Mouse (Mus musculus) hematopoietic stem cell, adult 5-6 weeks (primary cell): ENCODE data around the gene Ctso. TPM values are rescaled to one million over a fixed set of nuclear protein-coding genes. Genes with fewer than 3 reads are reported as not detected.

Experiments used
- ATAC-seq, 2 experiments: fragments of 125-278 bp in 1 of 2; replicated peaks in 1 of 2; 2 replicates each; pipeline ENCODE4 v1.8.0; 2016 to 2017; ENCODE audit warnings: inconsistent platforms in 2 of 2, mild to moderate bottlenecking in 2 of 2, moderate number of reproducible peaks in 2 of 2, low read depth in 1 of 2, moderate TSS enrichment in 1 of 2; ENCODE audit not compliant: low FRiP score in 2 of 2, poor library complexity in 2 of 2, severe bottlenecking in 2 of 2, insufficient read depth in 1 of 2, low TSS enrichment in 1 of 2
- total RNA-seq: library from RNA; stranded (forward); fragments of 172-1452, 232-1000 nt; gene quantifications from 2 replicates; pipeline ENCODE4 v1.2.3, GENCODE M21; 2017

Ctso gene
- total RNA-seq, 1 experiment from 2014 or later: 24.4 TPM

GRCm38 (mm10) chr3:81995371-81995770 lies 63.0 kb downstream of the Ctso start:
- ATAC-seq: no peak

GRCm38 (mm10) chr3:81995988-81996387 lies 63.6 kb downstream of the Ctso start:
- ATAC-seq: peak; percentile 56 to 71; a peak in 2 of 4 replicates

Other genes with a start within 250 kb of the Ctso start
- not detected in 2 replicates for gene Tdo2, start 43.6 kb downstream of the Ctso start, total RNA-seq
- gene Asic5, start 49.7 kb downstream of the Ctso start, total RNA-seq: not detected in 2 replicates
- gene Gucy1b1, start 142.1 kb downstream of the Ctso start, total RNA-seq: 1.1 and 1.4 TPM in 2 replicates
- gene Gucy1a1, start 213.2 kb downstream of the Ctso start, total RNA-seq: 13.3 and 18.3 TPM in 2 replicates